Mouse (Mus musculus): ENCODE measurements around the gene Lrp8.

- TF ChIP-seq CTCF (IDR thresholded peaks at IDR 0.05 in 2 of 3, conservative IDR thresholded peaks at IDR 0.05 in 1 of 3; ENCODE audit: control insufficient read depth in 1 of 3, insufficient read depth in 1 of 3, low read depth in 2 of 3, low read length in 3 of 3, poor library complexity in 1 of 3, severe bottlenecking in 1 of 3) = no peak
- TF ChIP-seq GABPA (IDR thresholded peaks at IDR 0.05; ENCODE audit: low read depth, low read length) = no peak
- no peak for TF ChIP-seq ETS1 (IDR thresholded peaks at IDR 0.05; ENCODE audit: low read depth, low read length)
- TF ChIP-seq POLR2A (IDR thresholded peaks at IDR 0.05; ENCODE audit: control insufficient read depth in 1 of 2, insufficient read depth in 1 of 2, low read depth in 1 of 2, low read length in 2 of 2, poor library complexity in 1 of 2) = no peak
- no peak for TF ChIP-seq USF2 (IDR thresholded peaks at IDR 0.05; ENCODE audit: borderline replicate concordance in 1 of 2, insufficient read depth in 1 of 2, low read depth in 1 of 2, low read length in 2 of 2)
- TF ChIP-seq POLR2AphosphoS2 (IDR thresholded peaks at IDR 0.05; ENCODE audit: low read length) = no peak
- TF ChIP-seq NRF1 (IDR thresholded peaks at IDR 0.05; ENCODE audit: insufficient read depth, low read depth, low read length, poor library complexity, severe bottlenecking) = no peak
Measured at GRCm38 (mm10) chr4:107763001-107763400, 39.1 kb upstream of the Lrp8 start.
